Mouse (Mus musculus): ENCODE measurements around the gene Ccdc134. TPM values are rescaled to one million over a fixed set of nuclear protein-coding genes. Genes with fewer than 3 reads are reported as not detected.

The Ccdc134 gene
- polyA plus RNA-seq, 1 experiment from 2014 or later, result 12.2 TPM

GRCm38 (mm10) chr15:82164496-82164895 is 36.8 kb downstream of the Ccdc134 start:
- peak overlapping the region; percentile 65 for H3K9ac ChIP-seq
- peaks cover 97% of the 10 kb centered on the region for H3K4me1 ChIP-seq
- ATAC-seq, result peak; percentile 78
- H3K27ac ChIP-seq, result peak overlapping the region; percentile 96
- 25% methylated on average over 7 of the region's 7 CpGs for WGBS (ENCODE audit: insufficient replicate concordance)
- peak overlapping the region; percentile 24 for H3K4me3 ChIP-seq
- H3K4me2 ChIP-seq, result peak overlapping the region; percentile 65
- peaks cover 9% of the 10 kb centered on the region; the same call in 1 of the 2 replicates for H3K36me3 ChIP-seq
- H3K9me3 ChIP-seq (replicated peaks), result no peaks in the 10 kb centered on the region
- H3K27me3 ChIP-seq (replicated peaks), result no peaks in the 10 kb centered on the region

- H3K4me1 ChIP-seq, result peaks cover 86% of the 10 kb centered on the region
- H3K4me2 ChIP-seq, result peak overlapping the region; percentile 41
- 45% methylated on average over 8 of the region's 8 CpGs for WGBS (ENCODE audit: insufficient replicate concordance)
- H3K27ac ChIP-seq, result peak overlapping the region; percentile 96
- H3K36me3 ChIP-seq, result peaks cover 19% of the 10 kb centered on the region
- H3K27me3 ChIP-seq (replicated peaks), result no peaks in the 10 kb centered on the region
- peak overlapping the region; percentile 37 for H3K9ac ChIP-seq
- no peak overlapping the region for H3K4me3 ChIP-seq
- ATAC-seq, result peak; percentile 33; the same call in 1 of the 2 replicates
- H3K9me3 ChIP-seq (replicated peaks), result no peaks in the 10 kb centered on the region
These were observed 37.9 kb downstream of the Ccdc134 start for GRCm38 (mm10) chr15:82165332-82166239.

- Histone ChIP-seq H3K4me1 (peaks cover 77% of the 10 kb centered on the region), H3K36me3 (peaks cover 27% of the 10 kb centered on the region), H3K4me3 (no peak overlapping the region), H3K9me3 (replicated peaks) (no peaks in the 10 kb centered on the region), H3K27me3 (replicated peaks) (no peaks in the 10 kb centered on the region), H3K4me2 (peak overlapping the region; percentile 41), H3K27ac (peak overlapping the region; percentile 96), H3K9ac (peak overlapping the region; percentile 37)
- no peak for ATAC-seq
- 69% methylated on average over 22 of the region's 22 CpGs for WGBS (ENCODE audit: insufficient replicate concordance)
These were observed 38.7 kb downstream of the Ccdc134 start for GRCm38 (mm10) chr15:82166240-82167100.

- Histone ChIP-seq H3K4me2 (no peak overlapping the region), H3K27ac (peak overlapping the region; percentile 96; the same call in 1 of the 2 replicates), H3K9me3 (replicated peaks) (no peaks in the 10 kb centered on the region), H3K36me3 (peaks cover 38% of the 10 kb centered on the region), H3K4me1 (peaks cover 67% of the 10 kb centered on the region), H3K27me3 (replicated peaks) (no peaks in the 10 kb centered on the region), H3K4me3 (no peak overlapping the region), H3K9ac (no peak overlapping the region)
- WGBS (ENCODE audit: insufficient replicate concordance), result 85% methylated on average over 23 of the region's 23 CpGs
- ATAC-seq, result no peak
These were observed 39.8 kb downstream of the Ccdc134 start for GRCm38 (mm10) chr15:82167201-82168168.

- Histone ChIP-seq H3K27ac (no peak overlapping the region), H3K9me3 (replicated peaks) (no peaks in the 10 kb centered on the region), H3K27me3 (replicated peaks) (no peaks in the 10 kb centered on the region), H3K4me2 (no peak overlapping the region), H3K4me1 (peaks cover 45% of the 10 kb centered on the region), H3K36me3 (peaks cover 59% of the 10 kb centered on the region), H3K4me3 (no peak overlapping the region), H3K9ac (no peak overlapping the region)
- ATAC-seq, result no peak
- WGBS (ENCODE audit: insufficient replicate concordance), result 87% methylated on average over 5 of the region's 5 CpGs
These were observed 41.9 kb downstream of the Ccdc134 start for GRCm38 (mm10) chr15:82169671-82170070.

- Histone ChIP-seq H3K9me3 (replicated peaks) (no peaks in the 10 kb centered on the region), H3K9ac (no peak overlapping the region), H3K4me3 (no peak overlapping the region), H3K4me1 (peaks cover 35% of the 10 kb centered on the region), H3K27me3 (replicated peaks) (no peaks in the 10 kb centered on the region), H3K27ac (no peak overlapping the region), H3K4me2 (no peak overlapping the region), H3K36me3 (peaks cover 69% of the 10 kb centered on the region)
- ATAC-seq, result no peak
- 91% methylated on average over 36 of the region's 36 CpGs for WGBS (ENCODE audit: insufficient replicate concordance)
These were observed 43.0 kb downstream of the Ccdc134 start for GRCm38 (mm10) chr15:82170437-82171377.

- no peaks in the 10 kb centered on the region for H3K27me3 ChIP-seq (replicated peaks)
- no peak for ATAC-seq
- peaks cover 15% of the 10 kb centered on the region for H3K4me1 ChIP-seq
- WGBS (ENCODE audit: insufficient replicate concordance), result 90% methylated on average over 8 of the region's 8 CpGs
- peaks cover 82% of the 10 kb centered on the region for H3K36me3 ChIP-seq
- 0 out of 2 replicates have a peak overlapping the region, but pooled peaks have one; percentile 1 for H3K27ac ChIP-seq
- H3K9me3 ChIP-seq (replicated peaks), result no peaks in the 10 kb centered on the region
- no peak overlapping the region for H3K4me2 ChIP-seq
- H3K4me3 ChIP-seq, result no peak overlapping the region
- H3K9ac ChIP-seq, result no peak overlapping the region
These were observed 44.9 kb downstream of the Ccdc134 start for GRCm38 (mm10) chr15:82172648-82173047.

- Histone ChIP-seq H3K27ac (no peak overlapping the region), H3K4me1 (no peaks in the 10 kb centered on the region), H3K9ac (no peak overlapping the region), H3K4me3 (no peak overlapping the region), H3K27me3 (replicated peaks) (no peaks in the 10 kb centered on the region), H3K4me2 (no peak overlapping the region), H3K36me3 (peaks cover 98% of the 10 kb centered on the region), H3K9me3 (replicated peaks) (0 out of 2 replicates have a peak, but pooled peaks cover 3% of the 10 kb centered on the region)
- 88% methylated on average over 9 of the region's 9 CpGs for WGBS (ENCODE audit: insufficient replicate concordance)
- ATAC-seq, result no peak
These were observed 47.4 kb downstream of the Ccdc134 start for GRCm38 (mm10) chr15:82175091-82175490.

- ATAC-seq, result no peak
- Histone ChIP-seq H3K4me3 (no peak overlapping the region), H3K27me3 (replicated peaks) (no peaks in the 10 kb centered on the region), H3K4me1 (peaks cover under 1% of the 10 kb centered on the region; the same call in 1 of the 2 replicates), H3K4me2 (no peak overlapping the region), H3K9me3 (replicated peaks) (peaks cover 16% of the 10 kb centered on the region), H3K9ac (no peak overlapping the region), H3K36me3 (peaks cover 98% of the 10 kb centered on the region), H3K27ac (no peak overlapping the region)
- WGBS (ENCODE audit: insufficient replicate concordance), result 92% methylated on average over 7 of the region's 7 CpGs
These were observed 50.1 kb downstream of the Ccdc134 start for GRCm38 (mm10) chr15:82177743-82178290.

- H3K36me3 ChIP-seq, result peaks cover 100% of the 10 kb centered on the region
- H3K4me2 ChIP-seq, result no peak overlapping the region
- no peaks in the 10 kb centered on the region for H3K27me3 ChIP-seq (replicated peaks)
- H3K9me3 ChIP-seq (replicated peaks), result peaks cover 17% of the 10 kb centered on the region
- 82% methylated on average over 5 of the region's 5 CpGs for WGBS (ENCODE audit: insufficient replicate concordance)
- ATAC-seq, result no peak
- H3K9ac ChIP-seq, result no peak overlapping the region
- H3K4me3 ChIP-seq, result no peak overlapping the region
- peaks cover 34% of the 10 kb centered on the region for H3K4me1 ChIP-seq
- peak overlapping the region; percentile 59 for H3K27ac ChIP-seq
These were observed 53.4 kb downstream of the Ccdc134 start for GRCm38 (mm10) chr15:82181131-82181530.
